Mouse (Mus musculus) regulatory T cell (primary cell): ENCODE results near the gene Foxk2.

ENCODE experiments used
- in situ Hi-C: fragments of 300-600 bp; cut with MboI, MseI; formaldehyde crosslinking; loops from one replicate; pipeline ENCODE4 v1.15.1; 2025; ENCODE audit warnings: high pct_unique_total_duplicates

Foxk2 gene

GRCm38 (mm10) chr11:121259160-121260100 lies at the start of gene Foxk2:
TSS of gene Foxk2 (plus strand) at chr11:121259990.
- in situ Hi-C loops: no loop called here

- in situ Hi-C loops: no loop called here
Measured at GRCm38 (mm10) chr11:121216831-121217230, 43.0 kb upstream of the Foxk2 start.

GRCm38 (mm10) chr11:121219776-121220175 lies 40.0 kb upstream of the Foxk2 start:
- in situ Hi-C loops: no loop called here

DNA sequence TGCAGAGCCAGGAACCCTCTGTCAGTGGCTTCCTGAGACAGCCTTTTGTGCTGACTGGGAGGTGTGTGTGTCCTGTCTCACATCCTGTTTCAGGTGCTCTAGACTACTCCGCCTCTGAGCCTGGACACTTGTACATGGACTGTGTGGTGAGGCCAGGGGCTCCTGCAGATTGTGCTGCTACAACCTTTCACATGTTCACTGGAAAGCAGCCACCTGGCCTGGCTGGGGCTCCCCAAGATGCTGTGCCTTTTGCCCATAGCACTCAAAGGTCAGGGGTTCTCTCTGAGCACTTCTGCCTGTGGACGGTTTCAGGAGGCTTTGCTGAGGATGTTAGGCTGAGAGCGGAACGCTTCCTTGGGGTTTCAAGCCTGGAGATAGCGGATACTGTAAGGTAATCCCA lies 39.0 kb upstream of the Foxk2 start:
- in situ Hi-C loops: no loop called here

GRCm38 (mm10) chr11:121221321-121222010 lies 38.3 kb upstream of the Foxk2 start:
- in situ Hi-C loops: no loop called here

DNA sequence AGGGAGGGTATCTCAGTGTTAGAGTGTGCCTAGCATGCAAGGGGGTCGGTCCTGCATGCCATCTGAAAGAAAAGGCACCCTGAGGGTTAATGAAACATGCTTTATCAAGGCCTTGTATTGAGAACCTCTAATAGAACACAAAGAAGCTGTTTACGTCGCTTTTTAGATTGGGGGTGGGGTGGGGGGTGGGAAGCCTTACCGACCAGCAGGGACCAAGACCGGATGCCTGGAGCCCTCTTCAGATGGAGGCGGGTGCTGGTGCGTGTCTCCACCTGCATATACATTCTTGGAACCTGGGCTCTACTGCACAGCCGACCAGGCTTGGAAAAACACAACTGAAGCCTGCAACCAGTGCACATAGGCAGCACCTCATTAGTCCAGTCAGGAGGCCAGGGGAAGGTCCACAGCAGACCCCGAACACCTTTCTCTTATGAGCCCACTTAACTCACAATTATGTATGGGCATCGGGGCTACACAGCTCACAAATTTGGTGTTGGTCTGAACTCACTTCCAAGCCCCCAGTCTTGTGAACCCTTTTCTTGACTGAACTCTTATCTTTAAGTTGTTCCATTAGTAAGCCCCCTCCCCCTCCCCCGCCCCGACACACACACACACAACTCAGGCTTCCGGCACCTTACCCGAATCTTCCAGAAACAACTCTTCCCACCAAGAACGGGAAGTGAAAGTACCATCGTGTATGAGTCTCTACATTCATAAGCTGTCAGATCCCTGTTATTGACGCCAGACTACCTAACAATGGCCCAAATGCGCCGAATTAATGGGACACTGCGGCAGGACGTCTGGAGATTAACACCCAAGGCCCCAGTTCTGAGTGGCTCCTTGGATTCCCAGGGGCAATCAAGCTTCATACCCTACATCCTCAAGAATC lies 31.4 kb upstream of the Foxk2 start:
- in situ Hi-C loops: no loop called here

- in situ Hi-C loops: no loop called here
Measured at GRCm38 (mm10) chr11:121229018-121229439, 30.8 kb upstream of the Foxk2 start, which contains the start of gene Cybc1. TSS of gene Cybc1 (minus strand) at chr11:121229322.

GRCm38 (mm10) chr11:121231191-121231590 lies 28.6 kb upstream of the Foxk2 start:
- in situ Hi-C loops: no loop called here

DNA sequence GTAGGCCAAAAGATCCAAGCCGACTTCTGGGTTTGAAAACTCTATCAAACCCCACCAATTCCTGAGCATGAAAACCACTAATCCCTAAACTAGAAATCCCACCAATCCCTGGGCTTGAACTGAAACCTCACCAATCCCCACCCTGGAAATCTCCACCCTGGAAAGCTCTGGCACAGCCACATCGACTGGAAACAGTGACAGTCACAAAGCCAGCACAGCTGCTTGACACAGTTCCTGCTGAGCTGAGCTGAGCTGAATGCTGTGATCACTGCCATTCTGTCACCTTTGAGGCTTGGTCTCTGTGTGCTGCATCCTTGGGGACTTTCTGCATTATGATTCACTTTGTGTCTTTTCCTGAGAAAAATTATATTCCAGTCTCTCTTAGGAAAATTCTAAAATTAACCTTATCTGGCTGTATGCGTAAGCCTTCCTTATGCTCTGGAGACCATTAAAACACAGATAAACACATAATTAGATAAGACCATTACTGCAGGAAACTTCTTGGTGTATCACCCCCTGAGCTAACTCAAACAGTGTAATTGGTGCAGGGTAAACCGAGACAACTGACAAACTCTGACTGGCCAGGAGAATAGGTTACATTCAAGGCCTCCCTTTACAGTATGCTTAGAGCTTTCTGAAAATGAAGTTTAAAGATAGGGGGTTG lies 28.0 kb upstream of the Foxk2 start:
- in situ Hi-C loops: no loop called here

GRCm38 (mm10) chr11:121232706-121233105 lies 27.1 kb upstream of the Foxk2 start:
- in situ Hi-C loops: no loop called here

DNA sequence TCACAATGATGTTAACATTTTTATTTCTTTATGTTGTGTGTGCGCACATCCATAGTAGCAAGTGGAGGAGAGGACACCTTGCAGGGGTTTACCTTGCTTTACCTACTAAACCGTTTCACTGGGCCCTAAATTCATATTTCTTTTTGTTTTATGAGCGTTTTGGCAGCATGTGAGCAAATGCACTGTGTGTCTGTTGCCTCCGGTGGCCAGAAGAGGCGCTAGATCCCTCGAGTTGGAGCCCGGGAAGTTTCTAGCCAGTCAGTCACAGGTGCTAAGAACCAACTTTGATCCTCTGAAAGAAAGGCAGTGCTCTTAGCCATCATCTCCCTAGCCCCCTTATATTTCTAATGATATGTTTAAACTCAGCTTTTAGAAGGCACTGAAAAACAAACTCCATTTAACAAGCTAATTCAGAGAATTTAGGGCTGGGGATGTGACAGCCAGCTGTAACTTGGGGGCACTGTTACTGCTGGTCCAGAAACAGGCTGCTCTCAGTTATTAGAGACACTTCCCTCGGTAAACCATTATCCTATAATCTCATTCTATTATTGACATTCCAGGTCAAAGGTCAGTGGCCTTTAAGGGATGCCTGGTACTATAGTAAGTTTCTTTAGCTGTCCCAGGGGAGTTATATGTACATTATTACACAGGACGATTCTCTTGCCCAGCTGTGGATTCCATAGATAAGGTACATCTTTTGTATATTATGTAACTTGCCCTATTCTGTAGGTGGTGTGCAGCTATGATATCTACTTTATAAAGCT lies 24.1 kb upstream of the Foxk2 start:
- in situ Hi-C loops: no loop called here

DNA sequence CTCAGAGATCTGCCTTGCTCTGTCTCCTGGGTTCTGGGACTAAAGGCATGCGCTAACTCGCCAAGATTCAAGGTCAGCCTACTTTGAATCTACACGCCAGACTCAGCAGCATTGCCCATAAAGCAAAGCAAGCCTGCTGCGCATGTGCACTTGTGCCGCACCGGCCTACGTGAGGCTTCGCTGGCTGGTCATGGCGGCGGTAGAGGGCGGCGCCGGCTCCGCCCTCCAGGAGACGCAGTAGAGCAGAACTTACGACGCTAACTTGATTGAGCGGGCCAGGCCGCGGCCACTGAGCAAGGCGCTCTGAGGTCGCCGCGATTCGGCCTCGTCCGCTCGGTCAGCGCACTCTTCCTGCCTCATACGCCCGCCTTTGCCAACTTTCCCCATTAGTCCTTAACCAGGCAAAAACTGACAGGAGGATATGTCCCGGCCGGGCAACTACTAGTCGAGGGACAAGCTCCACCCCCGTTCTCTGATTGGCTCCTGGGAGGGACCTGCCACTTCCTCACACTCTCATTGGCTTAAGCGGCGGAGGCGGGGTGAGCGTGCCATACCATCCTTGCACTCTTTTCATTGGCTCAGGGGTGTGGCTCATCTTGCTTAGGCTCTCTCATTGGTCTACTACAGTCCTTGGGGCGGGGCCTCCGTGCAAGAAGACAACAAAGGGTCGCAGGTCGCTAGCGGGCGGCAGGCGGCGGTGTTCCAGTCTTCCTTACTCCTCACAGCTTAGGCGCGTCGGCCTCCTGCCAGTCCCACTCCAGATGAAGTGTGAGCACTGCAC lies 23.0 kb upstream of the Foxk2 start, which contains the start of gene Narf:
Gene Narf, plus strand, starts transcription at position 690 of the 781 bp plus-strand sequence.
- in situ Hi-C loops: no loop called here

DNA sequence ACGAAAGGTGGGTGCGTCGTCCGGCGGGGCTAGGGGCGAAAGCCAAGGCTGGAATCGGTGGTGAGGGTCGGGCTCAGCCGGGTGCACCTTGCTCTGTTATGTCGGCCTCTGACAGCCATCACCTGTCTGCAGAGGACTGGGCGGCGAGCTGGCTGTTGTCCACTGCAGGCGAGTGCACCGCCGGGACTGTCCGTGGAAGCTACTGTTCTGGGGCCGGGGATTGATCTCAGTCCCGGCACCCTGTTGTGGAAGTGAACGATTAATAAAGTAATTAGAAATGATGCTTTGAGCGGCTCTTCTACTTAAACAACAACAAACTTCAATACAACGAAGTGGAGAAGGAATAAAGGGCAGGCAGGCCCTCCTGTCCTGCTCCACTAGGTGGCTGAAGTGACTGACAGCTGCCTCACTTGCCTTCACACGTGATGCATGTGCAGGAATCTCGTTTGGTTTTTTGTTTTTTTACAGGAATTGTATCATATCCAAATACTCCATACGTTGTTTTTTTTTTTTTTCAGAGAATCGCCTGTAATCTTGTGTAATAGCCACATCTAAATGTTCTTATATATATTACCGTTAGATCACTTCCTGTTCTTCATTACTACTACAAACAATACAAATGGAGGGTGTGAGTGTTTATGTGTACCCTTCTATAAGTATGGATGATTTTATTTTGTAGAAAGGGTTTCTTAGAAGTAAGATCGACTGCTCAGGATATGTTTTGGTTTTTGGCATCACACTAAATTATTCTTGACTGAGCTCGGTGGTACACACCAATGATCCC lies 22.3 kb upstream of the Foxk2 start:
- in situ Hi-C loops: no loop called here

GRCm38 (mm10) chr11:121239669-121240068 lies 20.1 kb upstream of the Foxk2 start:
- in situ Hi-C loops: no loop called here

DNA sequence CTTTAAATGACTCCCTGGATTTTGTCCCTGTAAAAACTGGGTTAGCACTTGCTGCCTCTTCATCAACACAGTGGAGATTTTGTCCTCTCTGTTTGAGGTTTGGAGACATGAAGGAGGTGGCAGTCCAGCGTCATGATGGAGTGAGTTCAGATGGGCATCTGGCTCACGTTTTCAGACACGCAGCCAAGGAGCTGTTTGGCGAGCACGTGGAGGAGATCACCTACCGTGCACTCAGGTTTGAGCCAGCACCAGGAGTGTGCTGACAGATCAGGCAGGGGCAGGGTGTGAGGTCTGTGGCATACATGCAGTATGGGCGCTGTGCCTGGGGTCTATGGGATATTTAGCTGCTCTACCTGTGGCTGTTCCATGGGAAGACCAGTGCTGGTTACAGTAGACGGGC lies 9.6 kb upstream of the Foxk2 start:
- in situ Hi-C loops: no loop called here

DNA sequence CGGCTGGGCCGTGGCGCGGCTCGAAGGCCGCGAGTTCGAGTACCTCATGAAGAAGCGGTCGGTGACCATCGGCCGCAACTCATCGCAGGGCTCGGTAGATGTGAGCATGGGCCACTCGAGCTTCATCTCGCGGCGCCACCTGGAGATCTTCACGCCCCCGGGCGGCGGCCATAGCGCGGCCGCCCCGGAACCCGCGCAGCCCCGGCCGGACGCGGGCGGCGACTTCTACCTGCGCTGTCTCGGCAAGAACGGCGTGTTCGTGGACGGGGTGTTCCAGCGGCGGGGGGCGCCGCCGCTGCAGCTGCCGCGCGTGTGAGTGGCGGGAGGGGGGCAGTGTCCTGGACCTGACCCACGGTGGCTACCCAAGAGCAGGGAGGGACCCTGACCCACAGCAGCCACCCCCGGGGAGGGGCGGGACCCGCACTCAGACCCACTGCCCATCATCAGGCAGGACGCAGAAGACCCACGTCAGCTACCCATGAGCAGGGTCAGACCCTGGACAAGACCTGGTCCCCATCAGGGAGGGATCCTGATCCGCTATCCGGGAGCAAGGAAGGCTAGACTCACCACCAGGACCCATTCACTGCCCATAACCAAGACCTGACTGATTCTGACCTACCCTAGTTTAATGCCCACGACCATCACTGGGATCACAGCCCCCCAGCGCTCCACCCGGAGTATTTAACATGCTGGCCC lies 569 bp downstream of the Foxk2 start:
- in situ Hi-C loops: no loop called here

DNA sequence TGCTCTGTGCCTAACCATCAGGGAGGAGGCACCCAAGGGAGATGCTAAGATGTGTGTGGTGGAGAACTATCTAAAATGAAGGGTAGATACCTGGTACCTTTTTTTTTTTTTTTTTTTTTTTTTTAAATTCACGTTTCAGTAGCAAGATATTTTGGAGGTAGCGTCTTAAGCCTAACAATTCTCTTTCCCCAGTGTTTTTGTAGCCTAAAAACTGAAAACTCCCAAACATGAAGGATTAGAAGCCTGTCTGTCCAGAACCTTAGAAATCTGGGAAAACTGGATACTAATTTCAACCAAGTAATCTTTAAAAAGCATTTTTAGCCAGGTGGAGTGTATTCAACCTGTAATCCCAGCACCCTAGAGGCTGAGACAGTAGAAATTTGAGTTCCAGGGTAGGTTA lies 1.3 kb downstream of the Foxk2 start:
- in situ Hi-C loops: no loop called here

- in situ Hi-C loops: no loop called here
Measured at GRCm38 (mm10) chr11:121277516-121277915, 17.7 kb downstream of the Foxk2 start.
